Mouse (Mus musculus) liver, embryonic 12.5 days (tissue): ENCODE data around the gene Hibadh. TPM values are rescaled to one million over a fixed set of nuclear protein-coding genes. Genes with fewer than 3 reads are reported as not detected.

Experiments
- ATAC-seq: fragments of 200-750 bp; cut with Nextera tagmentation; 2 replicates; pipeline ENCODE4 v1.8.0; 2017; ENCODE audit warnings: moderate number of reproducible peaks, mild to moderate bottlenecking, moderate library complexity
- H3K27ac ChIP-seq: fragments of 300-500 bp; sonication (generic); 2 replicates; pipeline ENCODE4 v1.5.1; 2016; ENCODE audit warnings: mild to moderate bottlenecking
- H3K27me3 ChIP-seq: fragments of 300-500 bp; sonication (generic); replicated peaks from 2 replicates; pipeline ENCODE4 v1.6.1; 2016; ENCODE audit warnings: mild to moderate bottlenecking, moderate library complexity
- H3K36me3 ChIP-seq: fragments of 300-500 bp; sonication (generic); 2 replicates; pipeline ENCODE4 v1.6.1; 2016; ENCODE audit warnings: mild to moderate bottlenecking, moderate library complexity
- H3K4me1 ChIP-seq: fragments of 300-500 bp; sonication (generic); 2 replicates; pipeline ENCODE4 v1.6.1; 2016
- H3K4me2 ChIP-seq: fragments of 300-500 bp; sonication (generic); 2 replicates; pipeline ENCODE4 v1.6.1; 2016; ENCODE audit warnings: mild to moderate bottlenecking, moderate library complexity
- H3K4me3 ChIP-seq: fragments of 300-500 bp; sonication (generic); 2 replicates; pipeline ENCODE4 v1.5.1; 2016; ENCODE audit warnings: mild to moderate bottlenecking, moderate library complexity
- H3K9ac ChIP-seq: fragments of 300-500 bp; sonication (generic); 2 replicates; pipeline ENCODE4 v1.6.1; 2016; ENCODE audit warnings: mild to moderate bottlenecking, moderate library complexity
- H3K9me3 ChIP-seq: fragments of 300-500 bp; sonication (generic); replicated peaks from 2 replicates; pipeline ENCODE4 v1.6.1; 2016; ENCODE audit warnings: mild to moderate bottlenecking, moderate library complexity
- WGBS: fragments of 180-500 bp; shearing (Covaris S2); methylation state at CpG from one replicate; pipeline ENCODE4 v1.1.7; 2016; ENCODE audit not compliant: insufficient replicate concordance; 5-methylcytosine and 5-hydroxymethylcytosine counted together
- polyA plus RNA-seq: library from polyadenylated mRNA; unstranded; fragments of >200 nt; fragmentation: Nextera tagmentation; extraction: Ambion mirVana; gene quantifications from 2 replicates; pipeline ENCODE4 v1.2.1, GENCODE M21; 2016

Gene Hibadh
- polyA plus RNA-seq, 1 experiment from 2014 or later, result 68.6 TPM

- Histone ChIP-seq H3K9ac (no peak overlapping the region), H3K4me1 (no peaks in the 10 kb centered on the region), H3K27me3 (no peaks in the 10 kb centered on the region), H3K9me3 (no peaks in the 10 kb centered on the region), H3K36me3 (no peaks in the 10 kb centered on the region), H3K27ac (no peak overlapping the region), H3K4me2 (no peak overlapping the region), H3K4me3 (no peak overlapping the region)
- WGBS, result 61% methylated on average over 7 of the region's 7 CpGs
- no peak for ATAC-seq
Observed at GRCm38 (mm10) chr6:52507946-52508345, 132.2 kb downstream of the Hibadh start.

- Histone ChIP-seq H3K4me2 (no peak overlapping the region), H3K9ac (no peak overlapping the region), H3K4me1 (no peaks in the 10 kb centered on the region), H3K27me3 (no peaks in the 10 kb centered on the region), H3K27ac (no peak overlapping the region), H3K9me3 (no peaks in the 10 kb centered on the region), H3K4me3 (no peak overlapping the region), H3K36me3 (no peaks in the 10 kb centered on the region)
- no peak for ATAC-seq
- 65% methylated on average over 5 of the region's 5 CpGs for WGBS
Observed at GRCm38 (mm10) chr6:52507171-52507570, 133.0 kb downstream of the Hibadh start.

GRCm38 (mm10) chr6:52505777-52506755 is 134.1 kb downstream of the Hibadh start:
- Histone ChIP-seq H3K9ac (no peak overlapping the region), H3K4me2 (no peak overlapping the region), H3K27me3 (no peaks in the 10 kb centered on the region), H3K36me3 (no peaks in the 10 kb centered on the region), H3K4me3 (no peak overlapping the region), H3K4me1 (no peaks in the 10 kb centered on the region), H3K27ac (no peak overlapping the region), H3K9me3 (no peaks in the 10 kb centered on the region)
- no peak for ATAC-seq
- 68% methylated on average over 9 of the region's 9 CpGs for WGBS

- no peak overlapping the region for H3K4me2 ChIP-seq
- WGBS, result 70% methylated on average over 8 of the region's 8 CpGs
- no peak overlapping the region for H3K27ac ChIP-seq
- no peaks in the 10 kb centered on the region for H3K36me3 ChIP-seq
- no peaks in the 10 kb centered on the region for H3K4me1 ChIP-seq
- ATAC-seq, result no peak
- H3K9me3 ChIP-seq, result no peaks in the 10 kb centered on the region
- H3K27me3 ChIP-seq, result no peaks in the 10 kb centered on the region
- no peak overlapping the region for H3K4me3 ChIP-seq
- H3K9ac ChIP-seq, result no peak overlapping the region
Observed at GRCm38 (mm10) chr6:52504676-52505460, 135.3 kb downstream of the Hibadh start.

- 48% methylated on average over 2 of the region's 2 CpGs for WGBS
- H3K9me3 ChIP-seq, result no peaks in the 10 kb centered on the region
- no peak overlapping the region for H3K4me2 ChIP-seq
- no peaks in the 10 kb centered on the region for H3K4me1 ChIP-seq
- ATAC-seq, result no peak
- H3K27me3 ChIP-seq, result no peaks in the 10 kb centered on the region
- no peak overlapping the region for H3K9ac ChIP-seq
- no peaks in the 10 kb centered on the region for H3K36me3 ChIP-seq
- H3K27ac ChIP-seq, result no peak overlapping the region
- H3K4me3 ChIP-seq, result no peak overlapping the region
Observed at GRCm38 (mm10) chr6:52502986-52503385, 137.2 kb downstream of the Hibadh start.

- Histone ChIP-seq H3K4me1 (no peaks in the 10 kb centered on the region), H3K27ac (no peak overlapping the region), H3K9me3 (no peaks in the 10 kb centered on the region), H3K4me2 (no peak overlapping the region), H3K27me3 (no peaks in the 10 kb centered on the region), H3K4me3 (no peak overlapping the region), H3K9ac (no peak overlapping the region), H3K36me3 (no peaks in the 10 kb centered on the region)
- ATAC-seq, result no peak
- 42% methylated on average over 1 of the region's 1 CpGs for WGBS
Observed at GRCm38 (mm10) chr6:52501479-52501878, 138.7 kb downstream of the Hibadh start.

Other genes with a start within 250 kb of the Hibadh start
- gene Tax1bp1, start 73.3 kb upstream of the Hibadh start, polyA plus RNA-seq, result 88.2 and 89.6 TPM in 2 replicates